Mouse (Mus musculus) embryonic facial prominence, embryonic 15.5 days (tissue): ENCODE measurements around the gene Runx2. TPM values are rescaled to one million over a fixed set of nuclear protein-coding genes. Genes with fewer than 3 reads are reported as not detected.

Experiments
- ATAC-seq: fragments of 200-750 bp; cut with Nextera tagmentation; 2 replicates; pipeline ENCODE4 v1.8.0; 2017; ENCODE audit warnings: low read depth, moderate TSS enrichment; ENCODE audit not compliant: insufficient number of reproducible peaks, low FRiP score, low TSS enrichment
- H3K27ac ChIP-seq: fragments of 300-500 bp; sonication (generic); replicated peaks from 2 replicates; pipeline ENCODE4 v1.5.1; 2015; ENCODE audit warnings: mild to moderate bottlenecking, inconsistent platforms
- H3K27me3 ChIP-seq: fragments of 300-500 bp; sonication (generic); 2 replicates; pipeline ENCODE4 v1.6.1; 2015; ENCODE audit warnings: inconsistent platforms
- H3K36me3 ChIP-seq: fragments of 300-500 bp; sonication (generic); 2 replicates; pipeline ENCODE4 v1.6.1; 2015; ENCODE audit warnings: mild to moderate bottlenecking, inconsistent platforms
- H3K4me1 ChIP-seq: fragments of 300-500 bp; sonication (generic); 2 replicates; pipeline ENCODE4 v1.6.1; 2015; ENCODE audit warnings: inconsistent platforms
- H3K4me2 ChIP-seq: fragments of 300-500 bp; sonication (generic); replicated peaks from 2 replicates; pipeline ENCODE4 v1.6.1; 2015; ENCODE audit warnings: mild to moderate bottlenecking, inconsistent platforms
- H3K4me3 ChIP-seq: fragments of 300-500 bp; sonication (generic); replicated peaks from 2 replicates; pipeline ENCODE4 v1.5.1; 2015; ENCODE audit warnings: mild to moderate bottlenecking, inconsistent platforms
- H3K9ac ChIP-seq: fragments of 300-500 bp; sonication (generic); 2 replicates; pipeline ENCODE4 v1.6.1; 2015; ENCODE audit warnings: inconsistent platforms
- H3K9me3 ChIP-seq: fragments of 300-500 bp; sonication (generic); replicated peaks from 2 replicates; pipeline ENCODE4 v1.6.1; 2016; ENCODE audit warnings: inconsistent platforms
- WGBS: fragments of 180-500 bp; shearing (Covaris S2); methylation state at CpG from one replicate; pipeline ENCODE4 v1.1.7; 2015; 5-methylcytosine and 5-hydroxymethylcytosine counted together
- polyA plus RNA-seq: library from polyadenylated mRNA; unstranded; fragments of >200 nt; fragmentation: Nextera tagmentation; extraction: Ambion mirVana; gene quantifications from 2 replicates; pipeline ENCODE4 v1.2.1, GENCODE M21; 2015

Gene Runx2
- polyA plus RNA-seq, 1 experiment from 2014 or later: 28.5 TPM

- peak; percentile 69 for ATAC-seq
- Histone ChIP-seq H3K27me3 (0 out of 2 replicates have a peak, but pooled peaks cover 9% of the 10 kb centered on the region), H3K4me3 (no peak overlapping the region), H3K4me2 (no peak overlapping the region), H3K9ac (no peak overlapping the region), H3K4me1 (peaks cover 26% of the 10 kb centered on the region), H3K36me3 (no peaks in the 10 kb centered on the region), H3K27ac (peak overlapping the region; percentile 63), H3K9me3 (no peaks in the 10 kb centered on the region)
- WGBS: 10% methylated on average over 10 of the region's 11 CpGs
Observed at GRCm38 (mm10) chr17:44709516-44710252, 104.9 kb downstream of the Runx2 start.

- H3K9me3 ChIP-seq: no peaks in the 10 kb centered on the region
- WGBS: 92% methylated on average over 3 of the region's 3 CpGs
- H3K4me3 ChIP-seq: no peak overlapping the region
- H3K36me3 ChIP-seq: no peaks in the 10 kb centered on the region
- no peak overlapping the region for H3K4me2 ChIP-seq
- 0 out of 2 replicates have a peak, but pooled peaks cover 6% of the 10 kb centered on the region for H3K27me3 ChIP-seq
- no peak for ATAC-seq
- peaks cover 26% of the 10 kb centered on the region for H3K4me1 ChIP-seq
- no peak overlapping the region for H3K9ac ChIP-seq
- H3K27ac ChIP-seq: no peak overlapping the region
Observed at GRCm38 (mm10) chr17:44707956-44708355, 106.6 kb downstream of the Runx2 start.

GRCm38 (mm10) chr17:44706531-44706930 lies 108.1 kb downstream of the Runx2 start:
- Histone ChIP-seq H3K4me3 (no peak overlapping the region), H3K36me3 (no peaks in the 10 kb centered on the region), H3K9ac (no peak overlapping the region), H3K4me1 (peaks cover 19% of the 10 kb centered on the region), H3K4me2 (no peak overlapping the region), H3K27me3 (0 out of 2 replicates have a peak, but pooled peaks cover 6% of the 10 kb centered on the region), H3K27ac (no peak overlapping the region), H3K9me3 (no peaks in the 10 kb centered on the region)
- WGBS: 81% methylated on average over 10 of the region's 10 CpGs
- ATAC-seq: no peak

GRCm38 (mm10) chr17:44702506-44703298 lies 111.9 kb downstream of the Runx2 start:
- WGBS: 60% methylated on average over 14 of the region's 14 CpGs
- Histone ChIP-seq H3K27me3 (0 out of 2 replicates have a peak, but pooled peaks cover 2% of the 10 kb centered on the region), H3K4me1 (no peaks in the 10 kb centered on the region), H3K9me3 (no peaks in the 10 kb centered on the region), H3K36me3 (no peaks in the 10 kb centered on the region), H3K4me3 (no peak overlapping the region), H3K27ac (no peak overlapping the region), H3K4me2 (no peak overlapping the region), H3K9ac (no peak overlapping the region)
- ATAC-seq: no peak

GRCm38 (mm10) chr17:44701531-44701930 lies 113.1 kb downstream of the Runx2 start:
- no peak overlapping the region for H3K9ac ChIP-seq
- no peak overlapping the region for H3K27ac ChIP-seq
- no peak for ATAC-seq
- H3K9me3 ChIP-seq: no peaks in the 10 kb centered on the region
- H3K4me3 ChIP-seq: no peak overlapping the region
- H3K27me3 ChIP-seq: no peaks in the 10 kb centered on the region
- no peaks in the 10 kb centered on the region for H3K36me3 ChIP-seq
- no peak overlapping the region for H3K4me2 ChIP-seq
- 84% methylated on average over 4 of the region's 4 CpGs for WGBS
- H3K4me1 ChIP-seq: no peaks in the 10 kb centered on the region

GRCm38 (mm10) chr17:44700326-44700725 lies 114.3 kb downstream of the Runx2 start:
- 96% methylated on average over 1 of the region's 1 CpGs for WGBS
- no peaks in the 10 kb centered on the region for H3K27me3 ChIP-seq
- H3K27ac ChIP-seq: no peak overlapping the region
- no peak overlapping the region for H3K4me2 ChIP-seq
- no peak overlapping the region for H3K4me3 ChIP-seq
- no peaks in the 10 kb centered on the region for H3K36me3 ChIP-seq
- no peak for ATAC-seq
- H3K9ac ChIP-seq: no peak overlapping the region
- H3K4me1 ChIP-seq: no peaks in the 10 kb centered on the region
- H3K9me3 ChIP-seq: no peaks in the 10 kb centered on the region

GRCm38 (mm10) chr17:44697053-44697452 lies 117.5 kb downstream of the Runx2 start:
- Histone ChIP-seq H3K9me3 (no peaks in the 10 kb centered on the region), H3K27me3 (no peaks in the 10 kb centered on the region), H3K27ac (no peak overlapping the region), H3K4me3 (no peak overlapping the region), H3K36me3 (no peaks in the 10 kb centered on the region), H3K4me2 (no peak overlapping the region), H3K9ac (no peak overlapping the region), H3K4me1 (no peaks in the 10 kb centered on the region)
- no peak for ATAC-seq
- 88% methylated on average over 10 of the region's 10 CpGs for WGBS

GRCm38 (mm10) chr17:44693552-44693951 lies 121.0 kb downstream of the Runx2 start:
- Histone ChIP-seq H3K27me3 (no peaks in the 10 kb centered on the region), H3K4me2 (no peak overlapping the region), H3K9ac (no peak overlapping the region), H3K36me3 (no peaks in the 10 kb centered on the region), H3K27ac (no peak overlapping the region), H3K9me3 (no peaks in the 10 kb centered on the region), H3K4me3 (no peak overlapping the region), H3K4me1 (peaks cover 3% of the 10 kb centered on the region; the same call in 1 of the 2 replicates)
- ATAC-seq: no peak
- 71% methylated on average over 7 of the region's 7 CpGs for WGBS

GRCm38 (mm10) chr17:44691517-44691916 lies 123.1 kb downstream of the Runx2 start:
- Histone ChIP-seq H3K27ac (no peak overlapping the region), H3K4me3 (no peak overlapping the region), H3K36me3 (no peaks in the 10 kb centered on the region), H3K9me3 (no peaks in the 10 kb centered on the region), H3K9ac (no peak overlapping the region), H3K4me1 (peaks cover 3% of the 10 kb centered on the region; the same call in 1 of the 2 replicates), H3K4me2 (no peak overlapping the region), H3K27me3 (no peaks in the 10 kb centered on the region)
- 73% methylated on average over 2 of the region's 2 CpGs for WGBS
- ATAC-seq: no peak

GRCm38 (mm10) chr17:44690410-44691035 lies 124.1 kb downstream of the Runx2 start:
- no peaks in the 10 kb centered on the region for H3K27me3 ChIP-seq
- WGBS: 82% methylated on average over 5 of the region's 5 CpGs
- no peak for ATAC-seq
- no peaks in the 10 kb centered on the region for H3K9me3 ChIP-seq
- H3K9ac ChIP-seq: no peak overlapping the region
- no peak overlapping the region for H3K27ac ChIP-seq
- H3K36me3 ChIP-seq: no peaks in the 10 kb centered on the region
- H3K4me2 ChIP-seq: no peak overlapping the region
- H3K4me3 ChIP-seq: no peak overlapping the region
- peaks cover 5% of the 10 kb centered on the region; the same call in 1 of the 2 replicates for H3K4me1 ChIP-seq

- 71% methylated on average over 2 of the region's 2 CpGs for whole genome bisulfite sequencing
- peaks cover 14% of the 10 kb centered on the region for H3K4me1 ChIP-seq
- H3K9ac ChIP-seq: no peak overlapping the region
- H3K9me3 ChIP-seq: no peaks in the 10 kb centered on the region
- no peak overlapping the region for H3K4me3 ChIP-seq
- H3K4me2 ChIP-seq: no peak overlapping the region
- no peaks in the 10 kb centered on the region for H3K36me3 ChIP-seq
- no peak overlapping the region for H3K27ac ChIP-seq
- no peaks in the 10 kb centered on the region for H3K27me3 ChIP-seq
- ATAC-seq: no peak
Observed at GRCm38 (mm10) chr17:44688306-44688705, 126.3 kb downstream of the Runx2 start.
